Mouse (Mus musculus) 3T3-L1 (cell line): Measurements from ENCODE around the gene Qtrt2.

ENCODE experiments used
- DNase-seq: peaks from one replicate; pipeline ENCODE4 v3.0.0-alpha.2; 2015; ENCODE audit warnings: low read depth, low spot score

The Qtrt2 gene

GRCm38 (mm10) chr16:43925001-43925558, 1.5 kb downstream of the Qtrt2 start:
- no peak for DNase-seq

GRCm38 (mm10) chr16:43922630-43923029, 4.0 kb downstream of the Qtrt2 start:
- DNase-seq = no peak

GRCm38 (mm10) chr16:43922024-43922423, 4.6 kb downstream of the Qtrt2 start:
- DNase-seq = no peak

GRCm38 (mm10) chr16:43918867-43919266, 7.7 kb downstream of the Qtrt2 start:
- no peak for DNase-seq

GRCm38 (mm10) chr16:43908881-43909280, 17.7 kb downstream of the Qtrt2 start:
- peak; percentile 40 for DNase-seq

- no peak for DNase-seq
These were observed 26.0 kb downstream of the Qtrt2 start for GRCm38 (mm10) chr16:43900571-43900970.

- DNase-seq = no peak
These were observed 26.5 kb downstream of the Qtrt2 start for GRCm38 (mm10) chr16:43900138-43900537.

- no peak for DNase-seq
These were observed 32.1 kb downstream of the Qtrt2 start for GRCm38 (mm10) chr16:43894501-43894900.

GRCm38 (mm10) chr16:43890747-43891336, 35.8 kb downstream of the Qtrt2 start:
- DNase-seq = no peak

GRCm38 (mm10) chr16:43890005-43890336, 36.6 kb downstream of the Qtrt2 start:
- DNase-seq = no peak

GRCm38 (mm10) chr16:43889208-43890004, 37.2 kb downstream of the Qtrt2 start, which contains the start of gene Ccdc191:
Gene Ccdc191 (plus strand): TSS chr16:43889800.
- DNase-seq = peak; percentile 100

- peak; percentile 32 for DNase-seq
These were observed 44.3 kb downstream of the Qtrt2 start for GRCm38 (mm10) chr16:43882329-43882728.

- peak; percentile 47 for DNase-seq
These were observed 45.0 kb downstream of the Qtrt2 start for GRCm38 (mm10) chr16:43881636-43882035.

- no peak for DNase-seq
These were observed 46.8 kb downstream of the Qtrt2 start for GRCm38 (mm10) chr16:43879769-43880168.

- no peak for DNase-seq
These were observed 55.2 kb downstream of the Qtrt2 start for GRCm38 (mm10) chr16:43871419-43871818.

- DNase-seq = no peak
These were observed 56.8 kb downstream of the Qtrt2 start for GRCm38 (mm10) chr16:43869805-43870204.

GRCm38 (mm10) chr16:43860624-43861023, 66.0 kb downstream of the Qtrt2 start:
- no peak for DNase-seq

- no peak for DNase-seq
These were observed 67.6 kb downstream of the Qtrt2 start for GRCm38 (mm10) chr16:43858941-43859476.

- no peak for DNase-seq
These were observed 76.8 kb downstream of the Qtrt2 start for GRCm38 (mm10) chr16:43849839-43850238.

GRCm38 (mm10) chr16:43841236-43841635, 85.4 kb downstream of the Qtrt2 start:
- DNase-seq = peak; percentile 42

GRCm38 (mm10) chr16:43831957-43832356, 94.7 kb downstream of the Qtrt2 start:
- DNase-seq = no peak

GRCm38 (mm10) chr16:43827492-43827891, 99.1 kb downstream of the Qtrt2 start:
- no peak for DNase-seq

- no peak for DNase-seq
These were observed 108.2 kb downstream of the Qtrt2 start for GRCm38 (mm10) chr16:43818404-43818803.
